Mouse (Mus musculus) G1E (cell line): ENCODE measurements around the gene Ablim1.

Experiments used
- CTCF ChIP-seq: IDR thresholded peaks from 2 replicates; pipeline ENCODE4 v1.5.1; 2012; ENCODE audit warnings: low read depth, low read length, inconsistent platforms, mixed read lengths
- GATA1 ChIP-seq: IDR thresholded peaks from 2 replicates; pipeline ENCODE4 v1.6.1; 2012; ENCODE audit warnings: borderline replicate concordance, low read length, inconsistent platforms, mixed read lengths

- TF ChIP-seq CTCF (no peak), GATA1 (no peak)
Measured at GRCm38 (mm10) chr19:57059018-57059580, 255.6 kb downstream of the Ablim1 start.
